Mouse (Mus musculus) B cell, adult 2 months (primary cell): ENCODE data around the gene Gm7247.
"Not testable (repeated sequence)": the region's sequence is repeated elsewhere in the genome, so short reads cannot be mapped to it uniquely, and the experiment has no call there.

Source experiments
- DNase-seq, 2 experiments: peaks; one replicate each; pipeline ENCODE4 v3.0.0; 2022

The Gm7247 gene

DNA sequence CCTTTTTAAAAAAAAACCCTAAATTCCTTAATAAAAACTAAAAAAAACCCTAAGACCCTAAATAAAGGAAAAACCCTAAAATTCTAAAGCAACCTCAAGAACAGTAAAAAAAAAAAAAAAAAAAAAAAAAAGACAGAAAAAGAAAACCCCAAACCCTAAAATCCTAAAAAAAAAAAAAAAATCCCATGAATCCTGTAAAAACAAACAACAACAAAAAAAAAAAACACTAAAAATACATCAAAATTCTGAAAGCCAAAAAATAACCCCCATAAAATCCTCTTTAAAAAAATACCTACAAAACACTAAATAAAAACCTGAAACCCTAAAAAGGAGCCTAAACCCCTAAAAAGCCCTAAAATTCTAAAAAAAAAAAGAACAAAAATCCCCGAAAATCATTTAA is 135.4 kb downstream of the Gm7247 start:
- DNase-seq: no peak

DNA sequence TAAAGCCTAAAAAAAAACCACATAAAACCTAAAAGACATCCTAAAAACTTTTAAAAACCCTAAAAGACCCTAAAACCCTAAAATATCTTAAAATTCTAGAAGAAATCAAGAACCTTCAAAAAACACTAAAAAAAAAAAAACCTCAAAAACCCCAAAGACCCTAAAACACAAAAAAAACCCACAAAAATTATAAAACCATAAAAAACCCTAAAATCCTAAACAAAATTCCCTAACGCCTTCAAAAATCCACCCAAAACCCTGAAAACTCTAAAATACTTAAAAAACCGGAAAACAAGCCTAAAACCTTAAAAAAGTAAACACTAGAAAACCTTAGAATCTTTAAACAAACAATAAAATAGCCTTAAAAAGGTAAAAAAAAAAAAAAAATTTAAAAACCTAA is 136.4 kb downstream of the Gm7247 start:
- DNase-seq: no peak

DNA sequence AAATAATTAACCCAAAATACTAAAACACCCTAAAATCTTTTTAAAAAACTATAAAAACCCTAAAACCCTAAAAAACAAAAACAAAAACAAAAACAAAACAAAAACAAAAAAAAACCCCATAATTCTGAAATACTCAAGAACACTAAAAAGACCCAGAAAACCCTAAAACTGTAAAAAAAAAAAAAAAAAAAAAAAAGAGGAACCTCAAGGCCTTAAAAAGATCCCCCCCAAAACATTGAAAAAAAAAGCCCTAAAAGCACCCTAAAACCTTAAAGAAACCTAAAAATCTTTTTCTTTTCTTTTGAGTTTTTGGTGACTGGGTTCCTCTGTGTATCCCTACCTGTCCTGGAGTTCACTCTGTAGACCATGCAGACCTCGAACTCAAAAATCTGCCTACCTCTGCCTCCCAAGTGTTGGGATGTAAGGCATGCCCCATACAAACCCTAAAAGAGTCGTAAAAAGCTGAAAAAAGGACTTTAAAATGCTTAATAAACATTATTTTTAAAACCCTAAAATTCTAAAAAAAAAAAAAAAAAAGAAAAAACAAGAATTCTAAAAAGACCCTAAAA is 138.2 kb downstream of the Gm7247 start:
- DNase-seq: no peak

DNA sequence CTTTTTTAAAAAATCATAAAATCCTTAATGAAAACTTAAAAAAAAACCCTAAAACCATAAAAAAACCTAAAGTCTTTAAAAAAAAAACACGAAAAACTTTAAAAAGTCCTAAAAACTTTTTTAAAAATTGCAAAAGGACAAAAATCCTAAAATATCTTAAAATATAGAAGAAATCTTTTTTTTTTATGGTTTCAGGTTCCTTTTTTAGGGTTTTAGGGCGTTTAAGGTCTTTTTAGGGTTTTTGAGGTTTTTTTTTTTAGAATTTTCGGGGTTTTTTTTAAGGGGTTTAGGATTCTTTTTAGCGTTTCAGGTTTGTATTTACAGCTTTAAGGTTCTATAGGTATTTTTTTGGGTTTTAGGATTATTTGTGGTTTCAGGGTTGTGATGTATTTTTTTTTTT is 138.9 kb downstream of the Gm7247 start:
- no peak for DNase-seq

DNA sequence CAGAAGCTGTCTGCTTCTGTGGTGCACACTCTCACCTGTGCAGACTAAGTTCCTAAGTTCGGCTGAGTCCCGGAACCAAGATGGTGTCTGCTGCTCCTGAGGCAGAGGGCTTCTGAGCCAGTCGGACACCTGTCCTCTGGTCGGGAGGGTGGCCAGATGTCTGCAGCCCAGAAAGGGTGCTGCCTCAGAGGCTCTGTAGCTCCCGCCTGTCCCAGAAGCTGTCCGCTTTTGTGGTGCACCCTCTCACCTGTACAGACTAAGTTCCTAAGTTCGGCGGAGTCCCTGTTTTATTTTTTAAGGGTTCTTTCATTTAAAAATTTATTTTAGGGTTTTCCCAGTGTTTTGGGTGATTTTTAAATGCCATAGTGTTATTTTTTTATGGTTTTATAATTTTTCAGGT is 145.9 kb downstream of the Gm7247 start:
- no peak for DNase-seq

DNA sequence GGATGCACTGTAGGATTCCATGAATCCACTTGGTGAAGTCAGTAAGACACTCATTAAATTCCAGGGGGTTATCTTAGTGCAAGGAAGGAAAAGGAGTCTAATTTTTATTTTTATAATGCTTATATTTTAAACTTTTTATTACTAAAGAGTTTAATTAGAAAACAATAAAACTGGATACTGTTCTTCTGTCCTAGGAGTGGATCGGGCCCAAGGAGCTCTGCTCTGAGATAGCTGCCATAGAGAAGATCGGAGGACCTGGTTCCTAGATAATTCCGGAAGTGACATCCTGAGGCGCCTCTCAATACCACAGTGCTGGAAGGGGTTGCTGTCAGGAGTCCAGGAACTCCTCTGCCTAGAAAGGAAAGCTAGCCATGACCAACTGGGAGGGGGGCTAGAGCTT is 190.9 kb downstream of the Gm7247 start, which contains the start of gene Gm5622:
Gene Gm5622 (plus strand): TSS at position 301 of the 400 bp plus-strand sequence.
- no peak for DNase-seq

DNA sequence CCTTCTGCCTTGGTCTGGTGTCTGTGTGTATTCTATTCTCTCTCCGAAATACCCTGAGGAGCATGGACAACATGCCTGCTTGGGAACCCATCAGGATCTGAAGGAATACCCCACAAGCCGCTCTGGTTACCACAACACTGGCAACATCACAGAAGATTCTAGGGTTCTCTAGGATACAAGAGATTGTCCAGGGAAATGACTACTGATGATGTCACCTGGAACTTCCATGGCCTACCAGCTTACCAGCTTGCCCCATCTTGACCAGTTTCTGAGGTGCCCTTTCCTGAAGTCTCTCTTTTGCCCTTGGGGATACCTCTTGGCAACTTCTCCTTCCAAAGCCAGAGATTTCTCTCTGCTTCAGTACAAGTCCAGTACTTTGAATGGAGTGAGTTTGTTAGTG is 212.4 kb downstream of the Gm7247 start, which contains the start of gene Gm17175:
Gene Gm17175 (minus strand): TSS at position 101 of the 400 bp plus-strand sequence.
- DNase-seq: not testable (repeated sequence)

DNA sequence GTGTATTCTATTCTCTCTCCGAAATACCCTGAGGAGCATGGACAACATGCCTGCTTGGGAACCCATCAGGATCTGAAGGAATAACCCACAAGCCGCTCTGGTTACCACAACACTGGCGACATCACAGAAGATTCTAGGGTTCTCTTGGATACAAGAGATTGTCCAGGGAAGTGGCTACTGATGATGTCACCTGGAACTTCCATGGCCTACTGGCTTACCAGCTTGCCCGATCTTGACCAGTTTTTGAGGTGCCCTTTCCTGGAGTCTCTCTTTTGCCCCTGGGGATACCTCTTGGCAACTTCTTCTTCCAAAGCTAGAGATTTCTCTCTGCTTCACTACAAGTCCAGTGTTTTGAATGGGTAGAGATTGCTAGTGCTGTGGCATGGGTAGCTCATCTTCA is 230.5 kb downstream of the Gm7247 start, which contains the start of gene Gm17174:
Gene Gm17174 (minus strand): TSS at position 101 of the 400 bp plus-strand sequence.
- DNase-seq: not testable (repeated sequence)

DNA sequence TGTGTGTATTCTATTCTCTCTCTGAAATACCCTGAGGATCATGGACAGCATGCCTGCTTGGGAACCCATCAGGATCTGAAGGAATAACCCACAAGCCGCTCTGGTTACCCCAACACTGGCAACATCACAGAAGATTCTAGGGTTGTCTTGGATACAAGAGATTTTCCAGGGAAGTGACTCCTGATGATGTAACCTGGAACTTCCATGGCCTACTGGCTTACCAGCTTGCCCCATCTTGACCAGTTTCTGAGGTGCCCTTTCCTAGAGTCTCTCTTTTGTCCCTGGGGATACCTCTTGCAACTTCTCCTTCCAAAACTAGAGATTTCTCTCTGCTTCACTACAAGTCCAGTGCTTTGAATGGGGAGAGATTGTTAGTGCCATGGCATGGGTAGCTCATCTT is 249.7 kb downstream of the Gm7247 start, which contains the start of gene Gm17078:
Gene Gm17078 (minus strand): TSS at position 101 of the 400 bp plus-strand sequence.
- DNase-seq: no peak
